Mouse (Mus musculus) left cerebral cortex, postnatal 10 days (tissue): Measurements from ENCODE around the gene Kcnc2. TPM values are rescaled to one million over a fixed set of nuclear protein-coding genes. Genes with fewer than 3 reads are reported as not detected.

Experiments used
- DNase-seq, 2 experiments: peaks; one replicate each; pipeline ENCODE4 v3.0.0; 2021 to 2022; ENCODE audit warnings: low spot score in 2 of 2, mixed read lengths in 1 of 2; ENCODE audit errors: extremely low spot score in 1 of 2
- intact Hi-C: fragments of 180-260 bp; cut with DNase I; formaldehyde crosslinking; loops from one replicate; pipeline ENCODE4 v1.15.1; 2025
- total RNA-seq, 2 experiments: library from RNA; stranded (reverse); gene quantifications; 2 replicates each; pipeline ENCODE4 v1.2.3; 2021

Gene Kcnc2
- total RNA-seq, 2 experiments from 2014 or later = 40.5 to 40.9 TPM

DNA sequence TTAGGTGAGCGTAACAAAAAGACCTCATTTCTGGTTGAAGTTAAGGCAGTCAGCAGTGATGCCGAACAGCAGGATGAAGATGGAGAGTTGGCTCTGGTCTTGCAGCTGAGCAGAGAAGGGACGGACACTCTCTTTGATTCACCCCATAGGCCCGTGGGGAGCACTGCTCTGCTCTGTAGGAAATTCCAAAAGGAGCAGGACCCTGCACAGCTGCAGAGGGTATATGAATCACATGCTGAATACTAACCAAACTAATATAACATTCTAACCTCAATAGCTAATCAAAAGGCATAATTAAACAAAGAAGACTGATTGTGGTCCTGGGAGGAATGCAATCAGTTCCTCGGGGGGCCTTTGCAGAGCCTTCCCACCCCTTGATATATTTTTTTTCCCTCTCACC lies 106.2 kb downstream of the Kcnc2 start:
- intact Hi-C loops = no loop called here
- DNase-seq = no peak

DNA sequence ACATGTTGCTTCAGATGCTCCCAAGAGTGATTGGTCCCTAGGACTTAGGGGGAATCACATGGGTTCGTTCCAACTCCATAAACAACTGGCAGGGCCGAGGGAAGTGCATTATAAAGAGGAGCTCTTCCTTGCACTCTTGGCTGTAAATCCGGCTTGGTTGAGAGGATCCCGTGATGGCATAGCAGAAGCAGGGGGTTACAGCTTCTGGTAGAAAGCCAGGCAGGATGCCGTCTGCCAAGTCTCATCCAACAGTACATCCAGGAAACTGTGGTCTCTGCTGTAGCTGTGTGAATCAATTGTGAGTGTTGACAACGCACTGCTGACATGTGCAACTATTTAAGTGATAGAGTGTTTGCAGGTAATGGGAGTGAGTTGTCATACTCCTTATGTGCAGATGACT lies 107.5 kb downstream of the Kcnc2 start:
- DNase-seq = no peak
- intact Hi-C loops = no loop called here

DNA sequence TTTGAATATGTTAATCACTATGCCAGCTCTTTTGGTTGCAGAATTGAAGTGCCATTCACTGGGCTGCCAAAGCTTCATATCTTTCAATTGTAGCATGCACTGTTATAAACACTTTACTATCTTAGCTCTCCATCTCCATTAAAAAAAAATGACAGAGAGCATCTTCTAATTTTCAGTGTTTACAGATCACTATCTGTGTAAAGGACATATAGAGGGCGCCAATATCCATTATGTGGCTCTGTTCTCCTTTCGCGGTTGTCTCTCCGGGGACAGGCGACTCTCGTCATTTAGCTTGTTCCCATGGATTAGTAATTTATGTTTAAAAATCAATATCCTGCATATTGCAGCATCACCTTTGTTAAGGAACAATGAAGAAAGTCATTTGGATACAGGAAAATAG lies 109.7 kb downstream of the Kcnc2 start:
- intact Hi-C loops = no loop called here

DNA sequence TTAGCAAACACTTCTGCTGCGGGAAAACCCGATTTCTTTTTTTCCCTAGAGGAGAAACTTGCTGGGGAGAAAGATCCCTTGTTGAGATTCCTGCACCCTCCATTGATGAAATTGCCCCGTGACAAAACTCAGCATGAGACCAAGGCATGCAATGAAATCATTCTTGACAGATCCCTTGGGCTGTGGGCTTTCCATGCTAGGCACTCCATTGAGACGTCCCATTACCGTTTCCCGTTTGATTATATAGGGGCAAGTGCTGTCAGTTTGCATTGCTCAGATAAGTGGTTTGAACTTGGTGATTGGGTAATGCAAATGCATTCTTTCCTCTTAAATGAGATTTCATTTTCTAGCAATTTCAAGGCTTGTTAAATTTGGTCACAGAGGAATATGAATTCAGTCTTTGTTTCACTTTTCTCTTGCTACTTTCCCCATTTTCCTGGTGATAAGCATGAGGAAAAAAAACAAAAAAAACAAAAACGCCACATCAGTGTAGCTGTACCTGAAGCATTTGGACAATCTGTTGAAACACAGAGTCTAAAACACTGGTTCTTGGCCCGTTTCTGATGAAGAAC lies 123.6 kb downstream of the Kcnc2 start:
- no peak for DNase-seq
- intact Hi-C loops = no loop called here

More for the DNA sequence above, 109.7 kb downstream of the Kcnc2 start:
- no peak for DNase-seq

DNA sequence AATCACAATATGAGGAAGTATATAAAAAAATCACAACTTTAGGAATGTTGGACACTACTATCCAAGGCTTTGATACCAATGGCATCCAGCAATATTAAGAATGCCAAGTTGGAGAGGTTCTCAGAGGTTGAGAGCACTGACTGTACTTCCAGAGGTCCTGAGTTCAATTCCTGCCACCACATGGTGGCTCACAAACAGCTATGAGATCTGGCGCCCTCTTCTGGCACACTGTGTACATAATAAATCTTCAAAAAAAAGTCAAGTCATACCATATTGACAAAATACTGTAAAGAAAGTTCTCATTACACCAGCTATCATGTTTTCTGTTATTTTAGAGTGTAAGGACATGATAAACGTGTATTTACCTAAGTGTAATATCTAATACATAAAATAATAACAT lies 126.3 kb downstream of the Kcnc2 start:
- no peak for DNase-seq
- intact Hi-C loops = no loop called here

DNA sequence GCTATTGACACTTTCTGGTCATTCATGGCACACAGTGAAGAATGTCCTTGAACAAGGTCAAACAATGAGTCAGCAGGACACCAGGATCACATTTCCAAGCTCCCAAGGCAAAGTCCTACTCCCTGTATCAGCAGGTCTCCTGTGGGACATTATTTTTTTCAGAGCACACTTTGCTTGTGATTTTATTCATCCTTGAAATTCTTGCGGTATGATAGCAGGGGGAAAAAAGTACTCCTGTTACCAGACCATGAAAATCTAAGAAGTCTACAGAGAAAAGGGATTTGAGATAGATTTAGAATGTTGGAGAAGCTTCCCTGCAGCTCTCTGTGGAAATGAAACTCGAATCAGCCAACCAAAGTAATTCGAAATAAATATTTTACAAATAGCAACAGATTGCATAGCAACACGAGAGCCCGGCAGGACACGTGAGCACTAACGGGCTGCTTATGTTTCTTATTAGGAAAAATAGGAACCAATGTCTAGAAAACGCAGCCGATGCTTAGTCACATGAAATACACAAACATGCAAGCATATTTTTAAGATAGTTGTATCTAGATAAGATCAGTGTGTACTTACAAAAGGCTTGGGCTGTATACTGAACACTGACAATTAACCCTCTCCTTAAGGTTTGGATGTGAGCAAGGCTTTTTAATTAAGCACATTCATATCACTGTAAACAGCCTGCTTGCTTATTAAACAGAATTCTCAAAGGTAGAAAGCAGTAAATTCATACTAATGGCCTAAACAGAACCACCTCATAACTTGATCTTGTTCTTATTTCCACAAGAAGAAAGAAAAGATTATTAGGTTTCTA lies 129.9 kb downstream of the Kcnc2 start:
- peak in 1 of 2 experiments; percentile 6 for DNase-seq
- intact Hi-C loops = no loop called here

DNA sequence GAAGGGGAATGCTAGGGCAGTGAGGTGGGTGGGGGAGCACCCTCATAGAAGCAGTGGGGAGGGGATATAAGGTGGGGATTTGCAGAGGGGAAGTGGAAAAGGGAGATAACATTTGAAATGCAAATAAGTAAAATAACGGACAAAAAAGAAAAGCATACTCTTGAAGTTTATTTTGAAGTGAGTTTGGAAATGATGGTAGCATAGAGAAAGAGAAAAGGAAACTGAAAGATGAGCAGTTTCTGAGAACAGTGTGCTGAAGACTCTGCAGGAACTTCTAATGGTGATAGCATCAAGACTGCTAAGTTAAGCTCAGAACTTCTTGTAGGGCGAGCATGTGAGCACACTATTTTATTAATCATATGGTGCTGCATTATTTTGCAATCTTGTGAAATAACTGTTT lies 138.6 kb downstream of the Kcnc2 start:
- intact Hi-C loops = no loop called here
- DNase-seq = no peak

DNA sequence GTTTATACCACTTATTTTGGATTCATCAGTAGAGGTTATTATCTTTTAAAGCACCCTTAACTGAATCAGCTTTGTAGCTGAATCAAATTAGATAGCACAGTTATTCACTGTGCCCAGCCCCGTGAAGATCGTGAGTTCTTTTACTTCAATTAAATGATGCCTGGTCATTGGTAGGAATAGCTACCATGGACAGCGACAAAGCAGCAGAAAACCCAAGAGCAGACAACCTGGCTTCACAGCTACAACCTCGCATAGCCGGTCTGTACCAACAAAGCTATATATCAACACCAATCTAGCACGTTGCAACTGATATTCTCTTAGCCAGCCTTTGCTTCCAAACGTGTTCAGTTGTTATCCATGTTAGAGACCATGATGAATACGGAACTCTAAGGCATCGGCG lies 152.4 kb downstream of the Kcnc2 start:
- intact Hi-C loops = no loop called here
- no peak for DNase-seq

DNA sequence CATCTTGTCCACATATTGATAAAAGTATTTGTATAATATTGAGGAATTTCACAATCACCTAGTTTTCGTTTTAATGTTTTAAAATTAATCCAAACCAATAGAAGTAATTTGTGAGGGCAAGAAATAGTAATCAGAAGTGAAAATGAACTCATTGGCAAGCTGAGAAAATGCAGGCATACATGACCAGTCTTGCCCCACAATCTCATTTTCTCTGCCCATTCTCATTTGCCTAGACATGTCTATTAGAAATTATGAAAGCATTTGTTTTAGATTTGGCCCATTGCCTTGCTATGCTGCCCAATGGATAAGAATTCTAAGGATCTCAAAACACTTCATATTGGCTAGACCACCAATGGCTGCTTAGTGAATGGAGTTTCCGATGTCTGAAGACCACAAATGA lies 166.0 kb downstream of the Kcnc2 start:
- intact Hi-C loops = no loop called here

DNA sequence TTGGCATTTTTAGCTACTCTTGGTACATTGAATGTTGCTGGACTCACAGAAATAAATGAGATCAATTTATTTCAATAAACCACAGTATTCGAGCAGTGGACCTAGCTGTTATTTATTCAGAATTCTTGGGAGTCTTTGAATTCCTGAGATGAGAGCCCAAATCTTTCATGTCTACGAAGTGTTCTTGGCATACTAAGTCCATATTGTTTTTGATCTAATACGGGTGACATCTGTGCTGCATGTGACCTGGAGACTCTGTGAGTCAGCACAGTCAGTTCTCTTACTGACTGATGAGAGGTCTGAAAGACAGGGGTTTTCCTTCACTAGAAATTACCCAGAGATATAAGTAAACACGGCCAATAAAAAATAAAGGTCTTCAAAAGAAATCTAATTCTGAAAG lies 173.7 kb downstream of the Kcnc2 start:
- DNase-seq = no peak
- intact Hi-C loops = no loop called here

More for the DNA sequence above, 166.0 kb downstream of the Kcnc2 start:
- no peak for DNase-seq

DNA sequence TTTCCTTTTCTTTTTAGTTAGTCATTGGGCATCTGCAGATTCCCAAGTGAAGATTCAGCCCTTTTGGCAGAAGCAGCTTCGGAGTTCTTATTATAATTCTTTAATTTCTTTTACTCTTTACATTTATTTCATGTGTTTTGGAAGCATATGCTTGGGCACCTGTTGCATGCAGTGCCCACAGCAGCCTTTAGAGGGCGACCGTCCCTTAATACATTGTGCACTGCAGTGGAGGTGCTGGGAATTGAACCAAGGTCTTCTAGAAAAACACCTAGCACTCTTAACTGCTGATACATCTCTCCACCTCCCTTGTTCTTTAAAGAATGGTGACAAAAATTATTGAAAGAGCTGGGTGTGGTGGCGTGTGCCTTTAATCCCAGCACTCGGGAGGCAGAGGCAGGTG lies 180.0 kb downstream of the Kcnc2 start:
- DNase-seq = no peak
- intact Hi-C loops = no loop called here

DNA sequence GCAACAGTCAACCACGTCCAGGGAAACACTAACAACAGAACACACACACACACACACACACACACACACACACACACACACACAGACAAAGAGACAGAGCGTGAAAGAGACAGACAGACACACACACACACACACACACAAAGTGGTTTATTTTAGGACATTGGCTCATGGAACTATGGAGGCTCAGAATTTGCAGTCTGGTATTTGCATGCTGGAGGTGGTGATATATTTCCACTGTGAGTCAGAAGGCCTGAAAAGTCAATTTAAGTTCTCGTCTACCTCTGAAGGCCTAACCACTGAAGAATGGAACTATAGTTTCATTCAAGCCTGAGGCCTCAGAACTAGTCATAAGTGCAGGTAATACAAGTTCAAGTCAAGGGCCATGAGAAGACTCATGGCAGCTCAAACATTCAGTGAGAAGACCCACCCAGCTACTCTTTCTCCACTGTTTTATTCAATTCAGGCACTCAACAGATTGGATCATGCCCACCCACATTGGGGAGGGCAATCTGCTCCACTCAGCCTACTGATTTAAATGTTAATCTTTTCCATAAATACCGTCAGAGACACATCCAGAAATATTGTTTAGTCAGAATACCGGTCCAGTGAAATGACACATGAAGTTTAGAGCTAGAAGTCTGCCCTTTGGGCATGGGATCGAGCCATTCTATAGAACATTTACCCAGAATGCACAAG lies 197.9 kb downstream of the Kcnc2 start:
- no peak for DNase-seq
- intact Hi-C loops = no loop called here

DNA sequence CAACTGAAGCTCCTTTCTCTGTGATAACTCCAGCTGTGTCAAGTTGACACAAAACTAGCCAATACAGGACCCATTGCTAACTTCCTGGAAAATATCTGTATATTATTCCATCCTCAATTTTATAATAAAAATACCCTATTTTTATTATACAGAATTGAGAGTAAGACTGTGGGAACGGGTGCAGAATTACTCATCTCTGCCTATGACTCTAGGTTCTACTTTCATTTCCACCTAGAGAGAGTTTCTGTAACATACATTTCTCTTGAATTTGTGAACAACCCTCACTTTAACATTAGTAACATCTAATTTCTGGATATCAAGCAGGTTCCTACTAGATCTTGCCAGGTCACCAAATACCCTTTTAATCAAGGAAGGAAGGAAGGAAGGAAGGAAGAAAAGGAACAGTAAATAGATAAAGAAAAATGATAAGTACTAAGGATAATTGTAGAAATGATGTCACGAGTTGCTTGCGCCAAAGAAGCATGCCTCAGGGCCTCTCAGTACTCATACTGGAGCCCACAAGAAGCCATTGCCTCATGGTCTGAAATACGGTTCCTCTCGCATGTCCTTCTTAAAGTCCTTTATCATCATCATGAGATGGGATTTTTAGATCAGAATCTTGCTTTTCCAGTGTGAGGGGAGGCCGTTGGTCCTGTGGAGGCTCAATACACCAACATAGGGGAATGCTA lies 203.3 kb downstream of the Kcnc2 start:
- intact Hi-C loops = no loop called here

DNA sequence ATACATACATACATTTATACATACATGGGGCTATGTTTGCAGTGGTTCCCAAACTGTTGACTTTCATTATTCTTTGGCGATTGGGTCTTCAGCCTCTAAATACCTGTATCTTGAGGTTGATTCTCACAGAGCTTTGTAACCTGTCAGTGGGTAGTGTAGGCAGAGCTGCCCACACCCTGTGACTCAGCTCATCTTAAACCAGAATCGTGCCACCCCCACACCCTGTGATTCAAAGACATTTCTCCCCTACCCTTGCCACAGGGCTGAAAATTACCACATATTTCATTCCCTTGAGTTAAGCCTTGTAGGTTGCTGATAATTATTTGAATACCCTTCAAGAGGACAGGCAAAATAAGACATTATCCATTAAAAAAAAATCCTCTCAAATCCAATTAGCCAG lies 210.5 kb downstream of the Kcnc2 start:
- no peak for DNase-seq

More for the DNA sequence above, 203.3 kb downstream of the Kcnc2 start:
- DNase-seq = no peak

DNA sequence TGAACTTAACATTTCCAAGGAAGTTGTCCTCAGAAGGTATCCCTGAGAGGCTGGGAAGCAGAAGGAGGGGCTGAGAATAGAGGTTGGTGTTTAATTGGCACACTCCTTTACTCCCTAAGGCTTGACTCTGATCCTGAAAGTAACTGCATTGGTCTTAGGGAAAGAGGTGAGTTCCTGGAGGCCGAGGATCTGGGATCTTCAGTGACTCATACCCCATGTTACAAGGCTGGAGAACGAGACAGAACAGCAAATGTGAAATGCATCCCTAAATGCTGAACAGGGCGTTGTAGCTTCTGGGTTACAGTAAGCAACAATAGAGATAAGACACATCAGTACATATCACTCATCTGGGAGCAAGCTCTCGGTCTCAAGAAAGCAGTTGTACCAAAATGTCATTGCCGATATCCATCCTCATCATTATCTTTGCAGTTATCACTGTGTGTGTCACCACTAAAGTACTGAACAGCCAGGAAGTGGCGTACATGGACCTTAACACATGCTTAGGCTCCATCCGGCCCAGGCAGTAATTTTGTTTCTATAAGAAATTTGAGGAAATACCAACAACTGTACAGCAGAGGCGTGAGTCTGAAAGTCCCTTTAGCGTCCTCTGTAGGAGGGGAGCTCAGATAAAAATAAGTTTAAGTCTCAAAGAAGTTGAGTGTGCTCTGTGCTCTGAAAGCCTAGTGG lies 211.1 kb downstream of the Kcnc2 start:
- intact Hi-C loops = no loop called here
- DNase-seq = no peak

More for the DNA sequence above, 210.5 kb downstream of the Kcnc2 start:
- intact Hi-C loops = no loop called here

DNA sequence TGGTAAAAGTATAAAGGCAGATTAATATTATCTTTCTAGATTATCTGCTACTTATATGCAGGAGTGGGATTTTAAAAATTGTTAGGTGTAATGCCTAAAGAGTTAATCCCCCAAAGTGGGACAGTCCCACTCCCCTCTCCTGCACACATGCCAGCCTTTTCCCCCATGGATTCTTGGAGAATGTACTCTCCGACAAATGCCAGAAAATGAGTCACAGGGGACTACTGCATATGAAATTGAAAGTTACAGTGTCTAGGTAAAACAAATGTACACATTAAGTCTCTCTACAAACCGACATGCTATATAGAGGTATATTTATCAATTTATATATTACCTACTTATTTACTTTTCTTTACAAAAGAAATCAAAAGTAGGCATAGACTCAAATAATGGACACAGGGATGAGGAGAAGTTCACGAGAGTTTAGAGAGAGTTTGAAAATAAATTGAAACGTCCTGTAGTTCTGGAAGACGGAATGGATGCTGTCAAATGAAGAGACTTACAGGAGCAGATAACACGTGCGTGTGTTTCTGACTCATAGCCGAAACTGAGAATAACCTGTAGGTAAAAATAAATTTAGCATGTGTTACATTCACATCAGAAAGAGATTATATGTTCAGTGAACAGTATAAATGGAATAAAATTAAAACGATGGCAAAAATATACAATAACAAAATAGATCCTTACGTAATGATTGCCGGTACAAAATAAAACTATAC lies 213.6 kb downstream of the Kcnc2 start:
- intact Hi-C loops = no loop called here
- DNase-seq = no peak

DNA sequence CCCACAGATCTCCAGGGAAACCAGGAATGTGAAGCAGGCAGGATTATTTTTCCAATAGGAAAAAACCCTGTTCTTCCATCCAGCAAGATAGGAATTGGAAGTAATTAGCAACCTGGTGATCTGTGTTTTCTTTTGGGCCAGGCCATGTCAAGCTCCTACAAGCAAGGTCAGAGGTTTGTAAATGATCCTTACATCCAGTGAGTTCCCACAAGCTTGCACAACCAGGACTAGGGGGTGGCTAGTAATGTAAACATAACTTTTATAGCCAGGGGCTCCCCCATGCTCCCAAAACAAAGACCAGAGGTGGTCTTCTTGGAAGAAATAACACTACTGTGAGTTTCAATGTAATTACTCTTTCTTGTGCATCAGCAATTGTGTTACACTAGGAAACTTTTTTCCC lies 214.9 kb downstream of the Kcnc2 start:
- intact Hi-C loops = no loop called here
- DNase-seq = no peak

DNA sequence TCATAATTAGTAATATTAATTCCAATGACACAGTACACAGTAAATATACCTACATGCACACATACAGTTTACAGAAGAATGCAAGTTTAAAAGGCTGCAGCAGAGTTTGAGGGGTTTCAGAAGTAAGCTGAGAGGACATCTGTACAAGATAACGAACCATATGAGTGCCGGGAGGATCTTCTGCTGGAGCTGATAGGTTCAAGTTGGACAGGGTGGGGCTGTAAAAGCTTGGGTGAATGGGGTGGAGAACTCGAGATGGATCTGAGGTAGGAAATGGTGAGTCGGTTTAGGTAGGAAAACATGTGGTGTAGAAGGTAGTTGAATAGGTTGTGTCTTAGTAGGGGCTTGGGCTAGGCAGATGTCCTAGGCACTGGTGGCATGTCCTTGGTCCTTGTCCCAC lies 217.8 kb downstream of the Kcnc2 start:
- intact Hi-C loops = no loop called here
- DNase-seq = no peak
